Mouse (Mus musculus): ENCODE data around the gene Knstrn.
A peak's percentile ranks its signal among the peaks of the same experiment; 100 is the strongest.

Gene Knstrn

DNA sequence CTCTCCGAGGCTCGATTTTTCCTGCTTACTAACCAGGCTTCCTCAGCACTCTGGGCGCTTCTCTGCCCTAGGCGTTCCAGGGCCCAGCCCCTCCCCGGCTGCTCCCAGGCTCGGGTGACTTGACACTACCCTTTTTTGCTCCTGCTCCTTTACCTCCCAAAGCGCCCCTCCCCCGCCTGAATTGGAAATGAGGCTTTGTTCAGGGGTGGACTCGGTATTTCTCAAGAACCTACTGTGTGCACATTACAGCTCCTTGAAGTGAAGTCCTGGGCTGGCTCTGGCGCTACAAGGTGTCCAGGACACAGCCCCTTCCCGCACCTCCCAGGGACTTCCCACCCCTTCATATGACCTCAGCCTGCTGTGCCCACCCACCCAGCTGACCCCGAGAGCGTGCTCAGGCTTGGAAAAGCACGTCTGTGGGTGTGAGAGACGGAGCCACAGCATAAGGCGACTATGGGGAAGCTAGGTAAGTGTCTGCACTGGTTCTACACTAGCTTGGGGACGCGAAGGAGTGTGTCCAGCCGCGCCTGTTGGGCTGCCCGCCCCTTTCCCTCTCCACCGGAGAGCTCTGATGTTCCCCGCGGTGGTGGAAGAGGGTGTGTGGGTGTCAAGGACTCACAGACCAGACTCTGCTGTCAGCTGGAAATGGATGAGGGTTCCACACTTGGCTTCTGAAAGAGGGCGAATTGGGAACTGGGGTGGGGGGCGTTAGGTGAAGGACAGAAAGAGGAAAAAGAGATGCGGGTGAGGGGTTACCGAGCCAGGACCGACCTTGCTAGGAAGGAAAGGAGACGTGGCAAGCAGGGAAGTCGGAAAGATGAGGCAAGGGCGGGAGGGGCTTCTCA is 86.4 kb downstream of the Knstrn start, which contains the start of gene Bahd1:
TSS of gene Bahd1 (plus strand) at position 397 of the 845 bp plus-strand sequence.
- DNase-seq (ENCODE audit: low spot score) = no peak

DNA sequence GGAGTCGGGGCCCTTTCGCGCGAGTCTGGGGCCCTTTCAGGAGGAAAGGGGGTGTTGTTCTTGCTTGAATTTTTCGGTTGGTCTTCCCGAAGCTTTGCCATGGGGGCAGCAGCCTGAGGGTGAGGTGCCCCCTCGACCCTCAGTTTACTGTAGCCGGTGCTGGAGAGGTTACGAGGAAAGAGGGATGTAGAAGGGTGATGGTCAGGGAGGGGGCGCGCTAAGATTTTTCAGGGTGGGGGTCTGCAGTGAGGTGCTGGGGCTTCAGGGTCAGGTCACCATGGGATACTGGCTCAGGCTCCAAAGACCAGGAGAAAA is 87.0 kb downstream of the Knstrn start:
- no peak for DNase-seq (ENCODE audit: low spot score)

DNA sequence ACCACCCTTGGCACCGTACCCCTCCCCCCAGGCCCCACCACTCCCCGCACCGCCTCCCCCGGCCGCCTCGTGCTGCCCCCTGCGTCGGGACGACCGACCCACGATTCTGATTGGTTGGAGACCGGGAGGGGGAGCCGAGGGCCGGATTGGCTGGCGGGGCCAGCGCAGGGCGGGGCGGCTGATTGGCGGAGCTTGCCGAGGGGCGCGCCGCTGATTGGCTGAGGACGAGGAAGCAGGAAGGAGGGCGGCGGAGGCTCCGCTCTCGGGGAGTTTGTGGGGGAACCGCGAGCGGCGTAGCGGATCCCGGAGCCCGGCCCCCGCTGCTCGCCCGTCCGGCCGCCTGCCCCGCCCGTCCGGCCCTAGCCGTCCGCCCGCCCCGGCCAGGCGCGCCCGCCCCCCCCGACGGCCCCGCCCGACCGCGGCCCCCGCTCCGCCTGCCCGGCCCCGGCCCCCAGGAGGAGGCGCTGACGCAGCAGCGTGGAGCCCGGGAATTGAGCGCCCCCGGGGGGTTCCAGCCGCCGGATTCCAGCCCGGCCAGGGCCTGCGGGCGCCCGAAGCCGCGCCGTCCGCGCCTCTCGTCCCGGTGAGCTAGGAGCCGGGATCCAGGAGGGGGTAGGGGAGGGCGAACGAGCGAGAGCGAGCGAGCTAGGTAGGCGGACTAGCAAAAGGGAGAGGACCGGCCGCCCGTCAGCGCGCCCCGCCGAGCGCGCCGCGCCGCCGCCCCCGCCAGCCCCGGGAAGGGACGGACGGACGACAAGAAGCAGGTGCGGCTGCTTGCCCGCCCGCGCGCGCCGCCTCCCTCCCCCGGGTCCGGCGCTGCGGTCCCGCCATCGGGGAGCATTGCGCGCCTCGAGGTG is 87.6 kb downstream of the Knstrn start:
- DNase-seq (ENCODE audit: low spot score) = peak; percentile 91

DNA sequence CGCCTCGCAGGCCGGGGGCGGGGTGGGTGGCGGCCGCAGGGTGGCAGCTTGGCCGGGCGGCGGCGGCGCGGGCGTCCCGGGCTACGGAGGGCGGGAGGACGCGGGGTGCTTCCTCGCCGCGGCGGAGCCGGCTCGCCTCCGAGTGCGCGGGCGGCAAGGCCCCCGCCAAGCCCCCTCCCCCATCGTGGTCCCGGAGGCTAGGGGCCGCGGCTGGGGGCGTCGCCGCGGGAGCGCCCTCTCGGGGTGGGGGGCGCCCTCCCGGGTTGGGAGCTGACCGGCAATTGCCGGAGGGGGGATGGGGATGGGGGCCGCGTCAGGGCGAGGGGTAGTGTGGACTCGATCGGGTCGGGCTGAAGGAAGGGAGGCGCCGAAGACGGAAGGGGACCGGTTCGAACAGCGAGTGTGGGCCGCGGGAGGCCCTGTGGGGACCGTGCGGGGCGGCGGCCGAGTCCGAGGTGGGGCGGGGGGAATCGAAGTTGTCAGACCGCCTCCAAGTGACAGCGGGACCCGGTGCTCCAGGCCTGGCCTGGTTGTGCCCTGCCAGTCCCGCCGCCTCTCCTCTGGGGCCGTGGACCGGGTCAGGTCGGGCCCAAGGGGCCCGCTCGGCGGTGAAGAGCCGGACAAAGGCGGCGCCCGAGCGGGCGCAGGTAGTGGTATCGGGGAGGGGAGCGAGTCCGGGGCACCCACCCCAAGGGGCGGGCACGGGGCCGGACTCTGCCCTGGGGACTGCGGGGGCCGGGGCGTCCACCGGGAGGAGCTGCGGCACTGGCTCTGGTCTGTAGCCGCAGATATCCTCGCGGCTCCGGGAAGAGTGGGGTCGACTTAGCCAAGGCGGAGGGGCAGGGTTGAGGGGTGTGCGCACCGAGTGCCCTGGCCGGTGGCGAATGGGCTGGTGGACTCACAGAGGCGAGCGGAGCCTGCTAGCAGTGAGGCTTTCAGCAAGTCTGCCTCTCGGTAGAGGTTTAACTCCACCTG is 88.5 kb downstream of the Knstrn start:
- peak; percentile 17 for DNase-seq (ENCODE audit: low spot score)

DNA sequence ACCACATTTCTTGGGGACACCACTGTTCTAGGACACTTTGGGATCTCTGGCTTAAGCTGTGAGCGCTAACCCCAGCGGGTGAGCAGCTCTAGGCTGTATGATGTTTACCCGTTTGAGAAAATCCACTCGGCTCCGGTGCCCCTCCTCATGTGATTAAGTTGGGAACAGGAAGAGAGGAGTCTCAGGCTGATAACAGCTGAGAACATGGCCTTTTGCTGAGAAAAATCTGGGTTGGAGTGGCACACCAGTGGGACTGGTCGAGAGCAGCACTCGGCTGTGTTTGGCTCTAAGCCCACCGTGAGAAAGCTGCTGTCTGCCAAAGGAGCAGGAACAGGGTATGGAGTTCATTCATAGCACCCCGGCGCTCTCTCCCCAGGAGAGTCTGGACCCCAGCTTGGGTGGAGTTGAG is 89.5 kb downstream of the Knstrn start:
- no peak for DNase-seq (ENCODE audit: low spot score)
